10 mouse cellular contexts compared by ENCODE assay signal in genomic region chr2:4557466-4557865, GRCm38 (mm10).
DNase-seq lines count a peak whose midpoint lies in the region; ATAC-seq and TF ChIP-seq lines count a peak whose summit lies in the region.
"Had no signal": no experiment of that assay in that cellular context is flagged by ENCODE, and none has a peak within 500 bp of the region (broad histone marks: within the 10 kb centered on the region; RNA-seq: fewer than 3 reads in every experiment).

No protein-coding gene starts in this region.

- no peak for TF ChIP-seq CTCF in MEL (IDR thresholded peaks at IDR 0.05 in 2 of 3, conservative IDR thresholded peaks at IDR 0.05 in 1 of 3; ENCODE audit: control insufficient read depth in 1 of 3, insufficient read depth in 1 of 3, low read depth in 2 of 3, low read length in 3 of 3, poor library complexity in 1 of 3, severe bottlenecking in 1 of 3)
- TF ChIP-seq CTCF in liver, adult 2 months (IDR thresholded peaks at IDR 0.05; ENCODE audit: low read depth, low read length), result no peak
- TF ChIP-seq CTCF in thymus, adult 2 months (IDR thresholded peaks at IDR 0.05; ENCODE audit: borderline replicate concordance, control insufficient read depth, extremely low read depth, insufficient read depth, low read length, poor library complexity), result no peak

- peaks cover 0 to 59% of the 10 kb centered on the region in 2 experiments; a peak in 2 of 4 replicates for H3K36me3 ChIP-seq in MEL (ENCODE audit: control insufficient read depth in 1 of 2, insufficient read depth in 2 of 2, low read length in 2 of 2)
- no peaks in the 10 kb centered on the region for H3K36me3 ChIP-seq in forebrain, embryonic 15.5 days
- no peaks in the 10 kb centered on the region for H3K36me3 ChIP-seq in liver, adult 2 months (ENCODE audit: control insufficient read depth, insufficient read depth, low read length)
- H3K36me3 ChIP-seq in thymus, adult 2 months (ENCODE audit: control insufficient read depth, insufficient read depth, low read length), result no peaks in the 10 kb centered on the region

- H3K4me3 ChIP-seq in MEL (ENCODE audit: control insufficient read depth in 1 of 2, insufficient read depth in 1 of 2, low read depth in 2 of 2, low read length in 2 of 2), result peak overlapping the region; percentile 38 to 97; a peak in 3 of 4 replicates
- no peak overlapping the region for H3K4me3 ChIP-seq in forebrain, embryonic 15.5 days
- H3K4me3 ChIP-seq in liver, adult 2 months (ENCODE audit: insufficient read depth, low read depth, low read length), result no peak overlapping the region
- H3K4me3 ChIP-seq in thymus, adult 2 months (ENCODE audit: control insufficient read depth, insufficient read depth, low read length), result no peak overlapping the region

- 26% methylated on average over 4 of the region's 4 CpGs for WGBS in forebrain, embryonic 15.5 days
- 66% methylated on average over 4 of the region's 4 CpGs for WGBS in liver, adult 2 months
- 31% methylated on average over 4 of the region's 4 CpGs for WGBS in thymus, adult 2 months

- no peak; a peak in 2 of 4 replicates for TF ChIP-seq EP300 in MEL (IDR thresholded peaks at IDR 0.05; ENCODE audit: low read depth in 1 of 2, low read length in 2 of 2)

- no peak for ATAC-seq in forebrain, embryonic 15.5 days (replicated peaks)

- intact Hi-C loops in heart, postnatal 25 days (cut with DNase I), result loop anchor here (2.0 to 5.0 kb wide), 2 partner anchors 15 to 55 kb away; no protein-coding TSS in a partner anchor

- TF ChIP-seq RAD21 in MEL (IDR thresholded peaks at IDR 0.05; ENCODE audit: low read depth, low read length), result no peak

- H3K27ac ChIP-seq in MEL (ENCODE audit: control insufficient read depth, low read depth, low read length), result peak overlapping the region; percentile 95
- peak overlapping the region; percentile 93 for H3K27ac ChIP-seq in forebrain, embryonic 15.5 days (replicated peaks)
- peak overlapping the region; percentile 21 for H3K27ac ChIP-seq in liver, adult 2 months (replicated peaks; ENCODE audit: insufficient read depth, low read depth, low read length)
- no peak overlapping the region for H3K27ac ChIP-seq in thymus, adult 2 months (ENCODE audit: control insufficient read depth, insufficient read depth, low read length)

- no peaks in the 10 kb centered on the region for H3K27me3 ChIP-seq in MEL (ENCODE audit: control insufficient read depth in 1 of 2, insufficient read depth in 2 of 2, low read length in 2 of 2)
- H3K27me3 ChIP-seq in forebrain, embryonic 15.5 days, result no peaks in the 10 kb centered on the region
- H3K27me3 ChIP-seq in liver, adult 2 months (ENCODE audit: control insufficient read depth, insufficient read depth, low read length), result no peaks in the 10 kb centered on the region
- no peaks in the 10 kb centered on the region for H3K27me3 ChIP-seq in thymus, adult 2 months (ENCODE audit: control insufficient read depth, insufficient read depth, low read length)

- peak overlapping the region; percentile 75 for H3K9ac ChIP-seq in MEL (ENCODE audit: control insufficient read depth, low read depth, low read length, poor library complexity, severe bottlenecking)
- H3K9ac ChIP-seq in forebrain, embryonic 15.5 days (replicated peaks), result no peak overlapping the region
- H3K9ac ChIP-seq in liver, adult 2 months (ENCODE audit: low read depth, low read length), result no peak overlapping the region

- peak; percentile 97 for DNase-seq in heart, adult 11 months
- no peak for DNase-seq in heart, postnatal 25 days (ENCODE audit: low spot score)
- DNase-seq in MEL (ENCODE audit: low read depth, low spot score), result peak; percentile 41
- DNase-seq in liver, adult 2 months (ENCODE audit: extremely low read depth, low read depth, low spot score), result no peak
- DNase-seq in urinary bladder, postnatal 14 days (ENCODE audit: low spot score), result no peak
- no peak for DNase-seq in thymus, adult 2 months
- DNase-seq in adrenal gland, adult 2 months, result no peak
- DNase-seq: cerebellum, postnatal 36 days; layer of hippocampus, postnatal 36 days had no signal

- peaks cover 15% of the 10 kb centered on the region for H3K79me2 ChIP-seq in MEL (ENCODE audit: control insufficient read depth, insufficient read depth, low read length, poor library complexity)
- peaks cover 6% of the 10 kb centered on the region; the same call in 1 of the 2 replicates for H3K79me2 ChIP-seq in liver, adult 2 months (ENCODE audit: control insufficient read depth, insufficient read depth, low read length)

- no peaks in the 10 kb centered on the region for H3K9me3 ChIP-seq in MEL (replicated peaks; ENCODE audit: insufficient read depth, low read length)
- H3K9me3 ChIP-seq in forebrain, embryonic 15.5 days, result no peaks in the 10 kb centered on the region

- H3K4me1 ChIP-seq in MEL (ENCODE audit: control insufficient read depth in 1 of 2, insufficient read depth in 2 of 2, low read length in 2 of 2), result peaks cover 45 to 46% of the 10 kb centered on the region in 2 experiments
- peaks cover 66% of the 10 kb centered on the region for H3K4me1 ChIP-seq in forebrain, embryonic 15.5 days
- H3K4me1 ChIP-seq in liver, adult 2 months (ENCODE audit: control insufficient read depth, insufficient read depth, low read length), result 0 out of 2 replicates have a peak, but pooled peaks cover 6% of the 10 kb centered on the region
- H3K4me1 ChIP-seq in thymus, adult 2 months (replicated peaks; ENCODE audit: control insufficient read depth, insufficient read depth, low read length), result peaks cover 15% of the 10 kb centered on the region

- no peak overlapping the region for H3K4me2 ChIP-seq in forebrain, embryonic 15.5 days (replicated peaks)

- TF ChIP-seq POLR2A in MEL (IDR thresholded peaks at IDR 0.05; ENCODE audit: control insufficient read depth in 1 of 2, insufficient read depth in 1 of 2, low read depth in 1 of 2, low read length in 2 of 2, poor library complexity in 1 of 2), result no peak
- no peak for TF ChIP-seq POLR2A in liver, adult 2 months (IDR thresholded peaks at IDR 0.05; ENCODE audit: extremely low read depth, insufficient read depth, low read length)
- no peak for TF ChIP-seq POLR2A in thymus, adult 2 months (IDR thresholded peaks at IDR 0.05; ENCODE audit: control insufficient read depth, extremely low read depth, insufficient read depth, low read length, poor library complexity)

TF ChIP-seq in MEL, 35 proteins besides CTCF, POLR2A, EP300 and RAD21:
- TF ChIP-seq USF1 (IDR thresholded peaks at IDR 0.05; ENCODE audit: low read depth, low read length) (no peak), CHD1 (IDR thresholded peaks at IDR 0.05; ENCODE audit: low read depth, low read length) (peak; percentile 3; the same call in 1 of the 2 replicates)

Comparison
In these comparisons a context has a peak if more than half of its experiments do, and no peak if none do; other contexts are left out.
1. DNase-seq: peak in heart, adult 11 months (single experiment) and MEL (single experiment); none in heart, postnatal 25 days (single experiment), liver, adult 2 months (single experiment), urinary bladder, postnatal 14 days (single experiment), thymus, adult 2 months (single experiment) and adrenal gland, adult 2 months (single experiment).
2. H3K4me3 ChIP-seq: peak in MEL (2 of 2); none in forebrain, embryonic 15.5 days (single experiment), liver, adult 2 months (single experiment) and thymus, adult 2 months (single experiment).